Mouse (Mus musculus): ENCODE data around the gene Tlr9. TPM values are rescaled to one million over a fixed set of nuclear protein-coding genes. Genes with fewer than 3 reads are reported as not detected.

The Tlr9 gene
- polyA plus RNA-seq, 1 experiment from 2014 or later: 0.12 TPM

GRCm38 (mm10) chr9:106268421-106268820 lies 46.0 kb downstream of the Tlr9 start:
- H3K4me2 ChIP-seq (replicated peaks): no peak overlapping the region
- no peak overlapping the region for H3K4me3 ChIP-seq (replicated peaks; ENCODE audit: low read length)
- H3K27ac ChIP-seq: no peak overlapping the region
- no peaks in the 10 kb centered on the region for H3K9me3 ChIP-seq (ENCODE audit: control insufficient read depth, low read length)
- 44% methylated on average over 4 of the region's 4 CpGs for WGBS
- no peaks in the 10 kb centered on the region for H3K27me3 ChIP-seq (ENCODE audit: control insufficient read depth, insufficient read depth, low read length)
- no peak for ATAC-seq (ENCODE audit: low FRiP score)
- no peaks in the 10 kb centered on the region for H3K36me3 ChIP-seq (replicated peaks; ENCODE audit: control insufficient read depth, insufficient read depth)
- no peak overlapping the region for H3K9ac ChIP-seq
- DNase-seq (ENCODE audit: low spot score): no peak
- peaks cover 17% of the 10 kb centered on the region for H3K4me1 ChIP-seq (replicated peaks; ENCODE audit: control insufficient read depth, insufficient read depth, low read length)

- Histone ChIP-seq H3K9me3 (ENCODE audit: control insufficient read depth, low read length) (no peaks in the 10 kb centered on the region), H3K4me2 (replicated peaks) (no peak overlapping the region), H3K4me3 (replicated peaks; ENCODE audit: low read length) (no peak overlapping the region), H3K36me3 (replicated peaks; ENCODE audit: control insufficient read depth, insufficient read depth) (no peaks in the 10 kb centered on the region), H3K27me3 (ENCODE audit: control insufficient read depth, insufficient read depth, low read length) (no peaks in the 10 kb centered on the region), H3K9ac (no peak overlapping the region), H3K27ac (peak overlapping the region; percentile 29; the same call in 1 of the 2 replicates), H3K4me1 (replicated peaks; ENCODE audit: control insufficient read depth, insufficient read depth, low read length) (peaks cover 17% of the 10 kb centered on the region)
- 63% methylated on average over 9 of the region's 9 CpGs for WGBS
- no peak; the same call in 1 of the 2 replicates for ATAC-seq (ENCODE audit: low FRiP score)
- no peak for DNase-seq (ENCODE audit: low spot score)
Measured at GRCm38 (mm10) chr9:106269076-106269788, 46.8 kb downstream of the Tlr9 start.

GRCm38 (mm10) chr9:106269879-106270278 lies 47.5 kb downstream of the Tlr9 start:
- no peak for DNase-seq (ENCODE audit: low spot score)

GRCm38 (mm10) chr9:106270656-106271055 lies 48.3 kb downstream of the Tlr9 start:
- Histone ChIP-seq H3K4me1 (replicated peaks; ENCODE audit: control insufficient read depth, insufficient read depth, low read length) (peaks cover 17% of the 10 kb centered on the region), H3K9ac (no peak overlapping the region), H3K9me3 (ENCODE audit: control insufficient read depth, low read length) (no peaks in the 10 kb centered on the region), H3K4me3 (replicated peaks; ENCODE audit: low read length) (no peak overlapping the region), H3K36me3 (replicated peaks; ENCODE audit: control insufficient read depth, insufficient read depth) (no peaks in the 10 kb centered on the region), H3K4me2 (replicated peaks) (no peak overlapping the region), H3K27ac (no peak overlapping the region), H3K27me3 (ENCODE audit: control insufficient read depth, insufficient read depth, low read length) (no peaks in the 10 kb centered on the region)
- WGBS: 81% methylated on average over 4 of the region's 4 CpGs
- ATAC-seq (ENCODE audit: low FRiP score) (no peak), DNase-seq (ENCODE audit: low spot score) (no peak)

More at GRCm38 (mm10) chr9:106269879-106270278, 47.5 kb downstream of the Tlr9 start:
- Histone ChIP-seq H3K9ac (no peak overlapping the region), H3K4me3 (replicated peaks; ENCODE audit: low read length) (no peak overlapping the region), H3K4me1 (replicated peaks; ENCODE audit: control insufficient read depth, insufficient read depth, low read length) (peaks cover 17% of the 10 kb centered on the region), H3K36me3 (replicated peaks; ENCODE audit: control insufficient read depth, insufficient read depth) (no peaks in the 10 kb centered on the region), H3K9me3 (ENCODE audit: control insufficient read depth, low read length) (no peaks in the 10 kb centered on the region), H3K4me2 (replicated peaks) (no peak overlapping the region), H3K27ac (peak overlapping the region; percentile 29; the same call in 1 of the 2 replicates), H3K27me3 (ENCODE audit: control insufficient read depth, insufficient read depth, low read length) (no peaks in the 10 kb centered on the region)
- peak; percentile 70 for ATAC-seq (ENCODE audit: low FRiP score)
- 14% methylated on average over 2 of the region's 2 CpGs for WGBS

- Histone ChIP-seq H3K9ac (no peak overlapping the region), H3K4me2 (replicated peaks) (no peak overlapping the region), H3K9me3 (ENCODE audit: control insufficient read depth, low read length) (no peaks in the 10 kb centered on the region), H3K27me3 (ENCODE audit: control insufficient read depth, insufficient read depth, low read length) (no peaks in the 10 kb centered on the region), H3K4me3 (replicated peaks; ENCODE audit: low read length) (no peak overlapping the region), H3K36me3 (replicated peaks; ENCODE audit: control insufficient read depth, insufficient read depth) (no peaks in the 10 kb centered on the region), H3K27ac (no peak overlapping the region), H3K4me1 (replicated peaks; ENCODE audit: control insufficient read depth, insufficient read depth, low read length) (peaks cover 17% of the 10 kb centered on the region)
- no peak for DNase-seq (ENCODE audit: low spot score)
- ATAC-seq (ENCODE audit: low FRiP score): no peak
- WGBS: 100% methylated on average over 1 of the region's 1 CpGs
Measured at GRCm38 (mm10) chr9:106272288-106272687, 49.9 kb downstream of the Tlr9 start.

GRCm38 (mm10) chr9:106273276-106273675 lies 50.9 kb downstream of the Tlr9 start:
- ATAC-seq (ENCODE audit: low FRiP score): no peak
- H3K4me2 ChIP-seq (replicated peaks): no peak overlapping the region
- H3K9me3 ChIP-seq (ENCODE audit: control insufficient read depth, low read length): no peaks in the 10 kb centered on the region

GRCm38 (mm10) chr9:106273791-106274190 lies 51.4 kb downstream of the Tlr9 start:
- Histone ChIP-seq H3K4me2 (replicated peaks) (no peak overlapping the region), H3K4me3 (replicated peaks; ENCODE audit: low read length) (no peak overlapping the region), H3K36me3 (replicated peaks; ENCODE audit: control insufficient read depth, insufficient read depth) (no peaks in the 10 kb centered on the region), H3K9ac (no peak overlapping the region), H3K4me1 (replicated peaks; ENCODE audit: control insufficient read depth, insufficient read depth, low read length) (peaks cover 13% of the 10 kb centered on the region), H3K27me3 (ENCODE audit: control insufficient read depth, insufficient read depth, low read length) (no peaks in the 10 kb centered on the region), H3K9me3 (ENCODE audit: control insufficient read depth, low read length) (no peaks in the 10 kb centered on the region), H3K27ac (no peak overlapping the region)
- no peak for ATAC-seq (ENCODE audit: low FRiP score)
- WGBS: 64% methylated on average over 4 of the region's 4 CpGs
- DNase-seq (ENCODE audit: low spot score): no peak

More at GRCm38 (mm10) chr9:106273276-106273675, 50.9 kb downstream of the Tlr9 start:
- H3K36me3 ChIP-seq (replicated peaks; ENCODE audit: control insufficient read depth, insufficient read depth): no peaks in the 10 kb centered on the region
- H3K27ac ChIP-seq: no peak overlapping the region
- H3K9ac ChIP-seq: no peak overlapping the region
- no peaks in the 10 kb centered on the region for H3K27me3 ChIP-seq (ENCODE audit: control insufficient read depth, insufficient read depth, low read length)
- peaks cover 17% of the 10 kb centered on the region for H3K4me1 ChIP-seq (replicated peaks; ENCODE audit: control insufficient read depth, insufficient read depth, low read length)
- WGBS: 82% methylated on average over 12 of the region's 12 CpGs
- H3K4me3 ChIP-seq (replicated peaks; ENCODE audit: low read length): no peak overlapping the region
- DNase-seq (ENCODE audit: low spot score): no peak

- WGBS: 91% methylated on average over 8 of the region's 8 CpGs
- Histone ChIP-seq H3K4me1 (replicated peaks; ENCODE audit: control insufficient read depth, insufficient read depth, low read length) (peaks cover 6% of the 10 kb centered on the region), H3K9ac (no peak overlapping the region), H3K4me3 (replicated peaks; ENCODE audit: low read length) (no peak overlapping the region), H3K9me3 (ENCODE audit: control insufficient read depth, low read length) (no peaks in the 10 kb centered on the region), H3K27me3 (ENCODE audit: control insufficient read depth, insufficient read depth, low read length) (no peaks in the 10 kb centered on the region), H3K4me2 (replicated peaks) (no peak overlapping the region), H3K36me3 (replicated peaks; ENCODE audit: control insufficient read depth, insufficient read depth) (no peaks in the 10 kb centered on the region), H3K27ac (no peak overlapping the region)
- ATAC-seq (ENCODE audit: low FRiP score): no peak
- DNase-seq (ENCODE audit: low spot score): no peak
Measured at GRCm38 (mm10) chr9:106274652-106275180, 52.3 kb downstream of the Tlr9 start.

GRCm38 (mm10) chr9:106275806-106276205 lies 53.4 kb downstream of the Tlr9 start:
- no peaks in the 10 kb centered on the region for H3K36me3 ChIP-seq (replicated peaks; ENCODE audit: control insufficient read depth, insufficient read depth)
- H3K9me3 ChIP-seq (ENCODE audit: control insufficient read depth, low read length): no peaks in the 10 kb centered on the region
- WGBS: 62% methylated on average over 1 of the region's 1 CpGs
- H3K4me2 ChIP-seq (replicated peaks): no peak overlapping the region
- H3K27ac ChIP-seq: no peak overlapping the region
- no peaks in the 10 kb centered on the region for H3K27me3 ChIP-seq (ENCODE audit: control insufficient read depth, insufficient read depth, low read length)
- ATAC-seq (ENCODE audit: low FRiP score) (no peak), DNase-seq (ENCODE audit: low spot score) (no peak)
- no peak overlapping the region for H3K4me3 ChIP-seq (replicated peaks; ENCODE audit: low read length)
- no peak overlapping the region for H3K9ac ChIP-seq
- 0 out of 2 replicates have a peak, but pooled peaks cover 4% of the 10 kb centered on the region for H3K4me1 ChIP-seq (replicated peaks; ENCODE audit: control insufficient read depth, insufficient read depth, low read length)

Data from hindbrain, embryonic 14.5 days (tissue).